20 mouse cellular contexts compared by ENCODE assay signal in the genomic region with DNA sequence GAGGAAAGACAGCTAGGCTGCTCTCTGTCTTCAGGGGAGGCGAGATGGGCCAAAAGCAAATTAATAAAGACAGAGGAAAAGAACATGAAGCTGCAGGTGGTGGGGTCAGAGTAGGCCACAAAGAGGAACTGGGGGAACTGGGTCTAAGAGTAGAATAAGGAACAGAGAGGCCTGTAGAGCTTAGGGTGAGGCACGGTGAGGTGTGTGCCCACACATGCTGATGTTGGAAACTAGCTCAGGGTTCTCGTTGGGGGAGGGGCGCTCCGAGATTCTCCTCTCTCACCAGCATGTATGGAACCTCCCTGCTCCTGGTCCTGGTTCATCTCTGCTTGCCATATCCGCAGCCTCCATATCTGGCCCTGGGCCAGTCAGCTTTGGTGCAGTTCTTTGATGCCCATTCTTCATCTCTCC. TPM values are rescaled to one million over a fixed set of nuclear protein-coding genes. Genes with fewer than 3 reads are reported as not detected.
A peak's percentile ranks its signal among the peaks of the same experiment; 100 is the strongest.
DNase-seq lines count a peak whose midpoint lies in the region; ATAC-seq and TF ChIP-seq lines count a peak whose summit lies in the region.
"Had no signal": no experiment of that assay in that cellular context is flagged by ENCODE, and none has a peak within 500 bp of the region (broad histone marks: within the 10 kb centered on the region; RNA-seq: fewer than 3 reads in every experiment).

No protein-coding gene starts in this region.

- no peak overlapping the region for H3K4me3 ChIP-seq in lung, adult 2 months (replicated peaks; ENCODE audit: extremely low read depth, low read depth, low read length)
- H3K4me3 ChIP-seq in bone marrow, adult 2 months (replicated peaks; ENCODE audit: control insufficient read depth, low read depth, low read length), result no peak overlapping the region
- H3K4me3 ChIP-seq: forebrain, embryonic 12.5 days; heart, embryonic 12.5 days; midbrain, embryonic 13.5 days; myocyte; stomach, embryonic 15.5 days had no signal

- no peaks in the 10 kb centered on the region for H3K4me1 ChIP-seq in lung, adult 2 months (ENCODE audit: control insufficient read depth, insufficient read depth, low read length)
- H3K4me1 ChIP-seq in bone marrow, adult 2 months (ENCODE audit: control insufficient read depth, insufficient read depth, low read length), result peaks cover 23% of the 10 kb centered on the region

- no peak for TF ChIP-seq POLR2A in lung, adult 2 months (IDR thresholded peaks at IDR 0.05; ENCODE audit: borderline replicate concordance, extremely low read depth, low read depth, low read length)
- TF ChIP-seq POLR2A in bone marrow, adult 2 months (IDR thresholded peaks at IDR 0.05; ENCODE audit: borderline replicate concordance, control insufficient read depth, low read depth, low read length), result no peak

- WGBS in lung, adult 2 months, result 77% methylated on average over 6 of the region's 6 CpGs
- 34% methylated on average over 6 of the region's 6 CpGs for WGBS in bone marrow, adult 2 months

- DNase-seq in lung, postnatal 4 days, result peak; percentile 33 to 41
- no peak for DNase-seq in lung, adult 2 months
- peak; percentile 53 to 78 for DNase-seq in spleen, postnatal 4 days (ENCODE audit: low spot score in 2 of 2)
- no peak for DNase-seq in kidney, postnatal 10 days
- DNase-seq in kidney, adult 9 months, result no peak
- DNase-seq: adrenal gland, adult 2 months; embryo, embryonic 11 days; gastrocnemius, postnatal 36 days; kidney, adult 2 months; kidney, postnatal 4 days; thymus, adult 2 months had no signal

- ATAC-seq in megakaryocyte, adult 5-6 weeks (ENCODE audit: poor library complexity, severe bottlenecking), result peak; percentile 77
- ATAC-seq: CD4-positive, CD25-positive, alpha-beta regulatory T cell, adult 4 months; lung, postnatal 0 days; midbrain, embryonic 13.5 days had no signal

- peak overlapping the region; percentile 64 for H3K27ac ChIP-seq in bone marrow, adult 2 months (ENCODE audit: control insufficient read depth, insufficient read depth, low read depth, low read length, poor library complexity)
- H3K27ac ChIP-seq: forebrain, embryonic 12.5 days; midbrain, embryonic 13.5 days; stomach, embryonic 15.5 days had no signal

- no peak for TF ChIP-seq CTCF in lung, adult 2 months (IDR thresholded peaks at IDR 0.05; ENCODE audit: insufficient read depth, low read length)
- no peak for TF ChIP-seq CTCF in bone marrow, adult 2 months (IDR thresholded peaks at IDR 0.05; ENCODE audit: control insufficient read depth, insufficient read depth, low read length)

RNA-seq across cellular contexts. Expression of a gene that starts 11.1 kb away (rescaled TPM):
- polyA plus RNA-seq in lung, adult 2 months (2012; rRNA removed), result 12.6 and 16.8 TPM in 2 replicates
- 13.8 and 26.4 TPM in 2 replicates for polyA plus RNA-seq in bone marrow, adult 2 months (2011; ENCODE audit: insufficient read depth, insufficient read length, low replicate concordance, missing spikeins)
- total RNA-seq in megakaryocyte, adult 5-6 weeks (2015), result 40.7 and 46.5 TPM in 2 replicates
- total RNA-seq in megakaryocyte, adult 5-6 weeks (2017), result 75.9 and 85.2 TPM in 2 replicates

RNA-seq across cellular contexts. Expression of a gene that starts 34.3 kb away (rescaled TPM):
- polyA plus RNA-seq in lung, adult 2 months (2012; rRNA removed), result 13.7 and 19.3 TPM in 2 replicates
- 26.4 and 69.6 TPM in 2 replicates for polyA plus RNA-seq in bone marrow, adult 2 months (2011; ENCODE audit: insufficient read depth, insufficient read length, low replicate concordance, missing spikeins)
- total RNA-seq in megakaryocyte, adult 5-6 weeks (2015), result 159 TPM in 2 replicates
- total RNA-seq in megakaryocyte, adult 5-6 weeks (2017), result 189 and 212 TPM in 2 replicates
- polyA plus RNA-seq: myocyte had no signal

Comparison
In these comparisons a context has a peak if more than half of its experiments do, and no peak if none do; other contexts are left out.
1. DNase-seq: peak in lung, postnatal 4 days (2 of 2) and spleen, postnatal 4 days (2 of 2); none in lung, adult 2 months (single experiment), kidney, postnatal 10 days (single experiment) and kidney, adult 9 months (single experiment).